Mouse (Mus musculus): Measurements from ENCODE around the gene Specc1l. TPM values are rescaled to one million over a fixed set of nuclear protein-coding genes. Genes with fewer than 3 reads are reported as not detected.
"Not testable (repeated sequence)": the region's sequence is repeated elsewhere in the genome, so short reads cannot be mapped to it uniquely, and the experiment has no call there.

Specc1l gene
- polyA plus RNA-seq, 1 experiment = 0.20 TPM

DNA sequence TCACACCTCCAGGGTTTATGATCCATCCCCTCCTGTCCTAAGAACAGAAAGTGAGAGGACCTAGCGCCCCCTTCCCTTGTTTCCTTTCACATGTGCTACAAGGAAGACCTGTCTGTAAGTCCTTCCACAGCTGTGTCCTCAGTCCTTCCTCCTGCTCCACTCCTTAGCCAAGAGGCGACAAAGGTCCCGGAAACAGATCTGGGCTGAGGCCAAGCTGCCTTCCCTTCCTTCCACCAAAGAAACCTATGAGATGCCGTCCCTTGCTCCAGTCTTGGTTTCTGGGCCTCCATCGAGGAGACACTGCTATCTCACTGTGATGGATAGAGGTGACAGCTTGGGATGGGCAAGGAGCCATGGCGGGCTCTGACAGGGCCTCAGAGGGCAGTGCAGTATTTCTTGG, 123.2 kb downstream of the Specc1l start:
- Histone ChIP-seq H3K9me3 (ENCODE audit: control insufficient read depth, low read length) (no peaks in the 10 kb centered on the region), H3K36me3 (ENCODE audit: control insufficient read depth) (no peaks in the 10 kb centered on the region; the same call in 1 of the 2 replicates), H3K4me1 (ENCODE audit: control insufficient read depth) (no peaks in the 10 kb centered on the region)

GRCm38 (mm10) chr10:75337231-75337630, 125.4 kb downstream of the Specc1l start:
- no peaks in the 10 kb centered on the region for H3K4me1 ChIP-seq (ENCODE audit: control insufficient read depth)
- no peaks in the 10 kb centered on the region for H3K27me3 ChIP-seq (ENCODE audit: control insufficient read depth)
- no peaks in the 10 kb centered on the region for H3K9me3 ChIP-seq (ENCODE audit: control insufficient read depth, low read length)
- H3K4me3 ChIP-seq (replicated peaks) = no peak overlapping the region
- H3K36me3 ChIP-seq (ENCODE audit: control insufficient read depth) = no peaks in the 10 kb centered on the region; the same call in 1 of the 2 replicates
- TF ChIP-seq GATA1 (IDR thresholded peaks at IDR 0.05; ENCODE audit: low read length) (no peak), TAL1 (IDR thresholded peaks at IDR 0.05; ENCODE audit: low read length) (no peak)

More for the DNA sequence above, 123.2 kb downstream of the Specc1l start:
- Histone ChIP-seq H3K27me3 (ENCODE audit: control insufficient read depth) (no peaks in the 10 kb centered on the region), H3K4me3 (replicated peaks) (no peak overlapping the region)
- TF ChIP-seq TAL1 (IDR thresholded peaks at IDR 0.05; ENCODE audit: low read length) (no peak), GATA1 (IDR thresholded peaks at IDR 0.05; ENCODE audit: low read length) (no peak)

- H3K4me3 ChIP-seq (replicated peaks) = no peak overlapping the region
- no peaks in the 10 kb centered on the region for H3K27me3 ChIP-seq (ENCODE audit: control insufficient read depth)
- no peaks in the 10 kb centered on the region for H3K9me3 ChIP-seq (ENCODE audit: control insufficient read depth, low read length)
- H3K36me3 ChIP-seq (ENCODE audit: control insufficient read depth) = no peaks in the 10 kb centered on the region
- TF ChIP-seq GATA1 (IDR thresholded peaks at IDR 0.05; ENCODE audit: low read length) (no peak), TAL1 (IDR thresholded peaks at IDR 0.05; ENCODE audit: low read length) (no peak)
- H3K4me1 ChIP-seq (ENCODE audit: control insufficient read depth) = no peaks in the 10 kb centered on the region
These were observed 127.0 kb downstream of the Specc1l start for GRCm38 (mm10) chr10:75338852-75339251.

GRCm38 (mm10) chr10:75339377-75339776, 127.5 kb downstream of the Specc1l start:
- no peaks in the 10 kb centered on the region for H3K27me3 ChIP-seq (ENCODE audit: control insufficient read depth)
- H3K36me3 ChIP-seq (ENCODE audit: control insufficient read depth) = no peaks in the 10 kb centered on the region
- H3K4me3 ChIP-seq (replicated peaks) = no peak overlapping the region
- no peaks in the 10 kb centered on the region for H3K9me3 ChIP-seq (ENCODE audit: control insufficient read depth, low read length)
- TF ChIP-seq GATA1 (IDR thresholded peaks at IDR 0.05; ENCODE audit: low read length) = no peak
- TF ChIP-seq TAL1 (IDR thresholded peaks at IDR 0.05; ENCODE audit: low read length) = no peak
- no peaks in the 10 kb centered on the region for H3K4me1 ChIP-seq (ENCODE audit: control insufficient read depth)

DNA sequence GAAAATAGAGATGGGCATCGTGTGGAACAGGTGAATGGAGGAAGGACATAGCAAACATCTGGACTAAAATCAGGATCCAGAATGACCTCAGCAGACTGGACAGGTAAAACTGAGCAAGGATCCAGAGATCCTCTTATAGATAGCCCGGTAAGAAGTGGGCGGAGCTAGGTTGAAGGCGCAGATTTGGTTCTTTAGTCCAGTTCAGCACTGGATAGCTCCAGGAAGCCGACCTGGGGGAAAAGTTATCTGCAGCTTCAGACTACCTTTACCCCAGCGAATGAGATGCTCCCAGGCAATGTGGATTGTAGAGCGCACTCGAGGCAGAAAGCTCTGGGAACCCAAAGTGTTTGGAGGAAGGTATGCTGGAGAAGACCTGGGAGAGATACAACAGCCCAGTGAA, 130.1 kb downstream of the Specc1l start:
- Histone ChIP-seq H3K4me1 (ENCODE audit: control insufficient read depth) (no peaks in the 10 kb centered on the region), H3K36me3 (ENCODE audit: control insufficient read depth) (no peaks in the 10 kb centered on the region), H3K4me3 (replicated peaks) (no peak overlapping the region), H3K9me3 (ENCODE audit: control insufficient read depth, low read length) (peaks cover 6% of the 10 kb centered on the region), H3K27me3 (ENCODE audit: control insufficient read depth) (no peaks in the 10 kb centered on the region)
- TF ChIP-seq GATA1 (IDR thresholded peaks at IDR 0.05; ENCODE audit: low read length) (no peak), TAL1 (IDR thresholded peaks at IDR 0.05; ENCODE audit: low read length) (no peak)

DNA sequence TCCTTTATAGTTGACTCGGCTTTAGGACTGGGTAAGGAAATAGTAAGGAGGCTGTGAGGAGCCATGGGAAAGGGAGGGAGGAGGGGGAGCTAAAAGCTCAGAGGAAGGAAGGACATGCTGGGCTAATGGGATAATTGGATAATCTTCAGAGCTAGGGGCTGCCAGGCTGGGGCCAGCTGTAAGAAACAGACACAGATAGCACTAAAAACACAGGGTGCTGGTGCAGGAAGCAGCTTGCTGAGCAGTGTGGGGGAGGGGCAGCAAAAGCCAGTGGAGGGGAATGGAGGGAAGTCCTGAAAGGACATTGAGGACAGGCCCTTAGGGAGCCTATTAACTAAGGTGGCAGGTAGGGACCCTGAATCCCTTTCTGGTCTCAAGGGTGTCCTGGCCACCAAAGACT, 132.7 kb downstream of the Specc1l start:
- not testable (repeated sequence) for H3K4me3 ChIP-seq (replicated peaks); H3K9me3 ChIP-seq (ENCODE audit: control insufficient read depth, low read length); H3K4me1 ChIP-seq (ENCODE audit: control insufficient read depth); H3K27me3 ChIP-seq (ENCODE audit: control insufficient read depth); H3K36me3 ChIP-seq (ENCODE audit: control insufficient read depth)

- H3K9me3 ChIP-seq (ENCODE audit: control insufficient read depth, low read length) = peaks cover 6% of the 10 kb centered on the region
- no peaks in the 10 kb centered on the region for H3K27me3 ChIP-seq (ENCODE audit: control insufficient read depth)
- no peaks in the 10 kb centered on the region for H3K36me3 ChIP-seq (ENCODE audit: control insufficient read depth)
- TF ChIP-seq GATA1 (IDR thresholded peaks at IDR 0.05; ENCODE audit: low read length) = no peak
- TF ChIP-seq TAL1 (IDR thresholded peaks at IDR 0.05; ENCODE audit: low read length) = no peak
- H3K4me1 ChIP-seq (ENCODE audit: control insufficient read depth) = no peaks in the 10 kb centered on the region
- H3K4me3 ChIP-seq (replicated peaks) = no peak overlapping the region
These were observed 133.4 kb downstream of the Specc1l start for GRCm38 (mm10) chr10:75345265-75345664.

DNA sequence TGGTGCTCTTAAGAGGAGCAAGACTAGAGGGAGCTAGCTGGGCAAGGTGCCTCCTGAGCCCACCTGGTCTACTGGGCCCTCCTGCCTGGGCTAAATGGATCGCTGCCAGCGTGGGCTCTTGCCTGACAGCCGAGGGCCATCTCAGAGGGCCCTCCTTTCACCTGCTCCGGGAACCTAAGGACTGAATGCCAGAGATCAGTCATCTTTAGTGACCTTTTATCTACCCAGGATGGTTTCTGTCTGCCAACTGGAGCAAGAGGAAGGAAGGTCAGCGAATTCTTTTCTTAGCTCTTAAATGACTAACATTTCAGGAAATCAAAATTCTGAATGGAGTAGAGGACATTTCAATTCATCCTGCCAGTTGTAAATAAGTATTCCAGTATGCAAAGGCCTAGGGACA, 138.7 kb downstream of the Specc1l start:
- TF ChIP-seq GATA1 (IDR thresholded peaks at IDR 0.05; ENCODE audit: low read length) (no peak), TAL1 (IDR thresholded peaks at IDR 0.05; ENCODE audit: low read length) (no peak)
- no peaks in the 10 kb centered on the region for H3K4me1 ChIP-seq (ENCODE audit: control insufficient read depth)
- H3K4me3 ChIP-seq (replicated peaks) = no peak overlapping the region

DNA sequence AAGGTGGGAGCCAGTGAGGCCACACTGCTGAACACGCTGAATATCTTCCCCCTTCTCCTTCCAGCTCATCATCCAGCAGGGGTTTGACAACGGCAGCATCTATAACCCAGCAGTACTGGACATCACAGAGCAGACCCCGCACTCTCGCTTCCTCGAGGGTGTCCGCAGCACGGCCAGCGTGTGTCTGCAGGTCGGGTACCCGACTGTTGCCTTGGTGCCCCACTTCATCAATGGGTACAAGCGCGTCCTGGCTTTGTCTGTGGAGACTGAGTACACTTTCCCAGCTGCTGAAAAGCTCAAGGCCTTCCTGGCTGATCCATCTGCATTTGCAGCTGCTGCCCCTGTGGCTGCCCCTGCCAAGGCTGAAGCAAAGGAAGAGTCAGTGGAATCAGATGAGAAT, 140.7 kb downstream of the Specc1l start:
- Histone ChIP-seq H3K9me3 (ENCODE audit: control insufficient read depth, low read length) (no peaks in the 10 kb centered on the region), H3K4me1 (ENCODE audit: control insufficient read depth) (no peaks in the 10 kb centered on the region), H3K27me3 (ENCODE audit: control insufficient read depth) (no peaks in the 10 kb centered on the region), H3K4me3 (replicated peaks) (no peak overlapping the region), H3K36me3 (ENCODE audit: control insufficient read depth) (no peaks in the 10 kb centered on the region)
- TF ChIP-seq GATA1 (IDR thresholded peaks at IDR 0.05; ENCODE audit: low read length) (no peak), TAL1 (IDR thresholded peaks at IDR 0.05; ENCODE audit: low read length) (no peak)

More for the DNA sequence above, 138.7 kb downstream of the Specc1l start:
- H3K27me3 ChIP-seq (ENCODE audit: control insufficient read depth) = no peaks in the 10 kb centered on the region
- peaks cover 6% of the 10 kb centered on the region for H3K9me3 ChIP-seq (ENCODE audit: control insufficient read depth, low read length)
- no peaks in the 10 kb centered on the region for H3K36me3 ChIP-seq (ENCODE audit: control insufficient read depth)

GRCm38 (mm10) chr10:75353838-75354241, 142.0 kb downstream of the Specc1l start:
- H3K36me3 ChIP-seq (ENCODE audit: control insufficient read depth); H3K27me3 ChIP-seq (ENCODE audit: control insufficient read depth); H3K4me3 ChIP-seq (replicated peaks); H3K4me1 ChIP-seq (ENCODE audit: control insufficient read depth); H3K9me3 ChIP-seq (ENCODE audit: control insufficient read depth, low read length): not testable (repeated sequence)

Data from erythroblast, embryonic 14.5 days (primary cell).